Mouse (Mus musculus): Measurements from ENCODE around the gene Pigv. TPM values are rescaled to one million over a fixed set of nuclear protein-coding genes. Genes with fewer than 3 reads are reported as not detected.
"Not testable (repeated sequence)": the region's sequence is repeated elsewhere in the genome, so short reads cannot be mapped to it uniquely, and the experiment has no call there.

Gene Pigv
- total and polyA plus RNA-seq, 3 experiments: 5.7 to 15.4 (median 11.4) TPM

- TF ChIP-seq GATA2 (IDR thresholded peaks at IDR 0.05; ENCODE audit: borderline replicate concordance, low read depth, low read length) (no peak), GATA1 (IDR thresholded peaks at IDR 0.05; ENCODE audit: borderline replicate concordance, low read length) (no peak), POLR2AphosphoS5 (IDR thresholded peaks at IDR 0.05; ENCODE audit: insufficient replicate concordance, low read depth, low read length) (no peak)
- Histone ChIP-seq H3K4me1 (ENCODE audit: insufficient read depth, low read depth, low read length) (peaks cover 61% of the 10 kb centered on the region), H3K9me3 (replicated peaks) (no peaks in the 10 kb centered on the region), H3K27me3 (ENCODE audit: insufficient read depth, low read length) (no peaks in the 10 kb centered on the region), H3K4me3 (ENCODE audit: low read depth, low read length) (no peak overlapping the region), H3K36me3 (replicated peaks) (peaks cover 12% of the 10 kb centered on the region)
- ATAC-seq (ENCODE audit: extremely low read depth, insufficient number of reproducible peaks, low FRiP score, poor library complexity, severe bottlenecking) (no peak), DNase-seq (ENCODE audit: low spot score) (no peak)
Measured at GRCm38 (mm10) chr4:133656294-133656693, 16.2 kb downstream of the Pigv start.

GRCm38 (mm10) chr4:133654070-133654469 lies 18.4 kb downstream of the Pigv start:
- H3K4me1 ChIP-seq (ENCODE audit: insufficient read depth, low read depth, low read length): peaks cover 45% of the 10 kb centered on the region
- H3K27me3 ChIP-seq (ENCODE audit: insufficient read depth, low read length); H3K36me3 ChIP-seq (replicated peaks); ATAC-seq (ENCODE audit: extremely low read depth, insufficient number of reproducible peaks, low FRiP score, poor library complexity, severe bottlenecking); H3K9me3 ChIP-seq (replicated peaks); DNase-seq (ENCODE audit: low spot score); H3K4me3 ChIP-seq (ENCODE audit: low read depth, low read length): not testable (repeated sequence)

- ATAC-seq (ENCODE audit: extremely low read depth, insufficient number of reproducible peaks, low FRiP score, poor library complexity, severe bottlenecking) (no peak), DNase-seq (ENCODE audit: low spot score) (no peak)
- TF ChIP-seq CTCF (IDR thresholded peaks at IDR 0.05; ENCODE audit: low read depth, low read length): no peak
- no peak for TF ChIP-seq POLR2AphosphoS5 (IDR thresholded peaks at IDR 0.05; ENCODE audit: insufficient replicate concordance, low read depth, low read length)
- TF ChIP-seq GATA2 (IDR thresholded peaks at IDR 0.05; ENCODE audit: borderline replicate concordance, low read depth, low read length): no peak
- TF ChIP-seq TAL1 (conservative IDR thresholded peaks at IDR 0.05; ENCODE audit: low read depth, low read length): no peak
- no peak for TF ChIP-seq GATA1 (IDR thresholded peaks at IDR 0.05; ENCODE audit: borderline replicate concordance, low read length)
- Histone ChIP-seq H3K4me3 (ENCODE audit: low read depth, low read length) (no peak overlapping the region), H3K36me3 (replicated peaks) (no peaks in the 10 kb centered on the region), H3K9me3 (replicated peaks) (no peaks in the 10 kb centered on the region), H3K27me3 (ENCODE audit: insufficient read depth, low read length) (no peaks in the 10 kb centered on the region), H3K4me1 (ENCODE audit: insufficient read depth, low read depth, low read length) (peaks cover 33% of the 10 kb centered on the region)
Measured at GRCm38 (mm10) chr4:133652746-133653145, 19.7 kb downstream of the Pigv start.

GRCm38 (mm10) chr4:133651986-133652385 lies 20.5 kb downstream of the Pigv start:
- no peak for ATAC-seq (ENCODE audit: extremely low read depth, insufficient number of reproducible peaks, low FRiP score, poor library complexity, severe bottlenecking)
- Histone ChIP-seq H3K4me3 (ENCODE audit: low read depth, low read length) (no peak overlapping the region), H3K27me3 (ENCODE audit: insufficient read depth, low read length) (no peaks in the 10 kb centered on the region), H3K9me3 (replicated peaks) (no peaks in the 10 kb centered on the region), H3K36me3 (replicated peaks) (no peaks in the 10 kb centered on the region), H3K4me1 (ENCODE audit: insufficient read depth, low read depth, low read length) (peaks cover 26% of the 10 kb centered on the region)
- TF ChIP-seq POLR2AphosphoS5 (IDR thresholded peaks at IDR 0.05; ENCODE audit: insufficient replicate concordance, low read depth, low read length) (no peak), TAL1 (conservative IDR thresholded peaks at IDR 0.05; ENCODE audit: low read depth, low read length) (no peak), GATA1 (IDR thresholded peaks at IDR 0.05; ENCODE audit: borderline replicate concordance, low read length) (no peak), GATA2 (IDR thresholded peaks at IDR 0.05; ENCODE audit: borderline replicate concordance, low read depth, low read length) (no peak), CTCF (IDR thresholded peaks at IDR 0.05; ENCODE audit: low read depth, low read length) (no peak)
- DNase-seq (ENCODE audit: low spot score): no peak

- peaks cover 21% of the 10 kb centered on the region for H3K4me1 ChIP-seq (ENCODE audit: insufficient read depth, low read depth, low read length)
- no peak for ATAC-seq (ENCODE audit: extremely low read depth, insufficient number of reproducible peaks, low FRiP score, poor library complexity, severe bottlenecking)
Measured at GRCm38 (mm10) chr4:133651445-133651844, 21.0 kb downstream of the Pigv start.

GRCm38 (mm10) chr4:133649989-133650699 lies 22.3 kb downstream of the Pigv start, which contains the start of gene Zdhhc18:
Gene Zdhhc18, minus strand, starts transcription at chr4:133650154.
- Histone ChIP-seq H3K4me3 (ENCODE audit: low read depth, low read length) (peak within 1 kb of the TSS; percentile 37; the same call in 1 of the 2 replicates), H3K36me3 (replicated peaks) (no peaks in the 10 kb centered on the region), H3K9me3 (replicated peaks) (peaks cover 5% of the 10 kb centered on the region), H3K27me3 (ENCODE audit: insufficient read depth, low read length) (peaks cover 3% of the 10 kb centered on the region; the same call in 1 of the 2 replicates), H3K4me1 (ENCODE audit: insufficient read depth, low read depth, low read length) (peaks cover 16% of the 10 kb centered on the region)
- ATAC-seq (ENCODE audit: extremely low read depth, insufficient number of reproducible peaks, low FRiP score, poor library complexity, severe bottlenecking) (peak; percentile 60), DNase-seq (ENCODE audit: low spot score) (no peak)
- peak; percentile 56 for TF ChIP-seq CTCF (IDR thresholded peaks at IDR 0.05; ENCODE audit: low read depth, low read length)
- TF ChIP-seq GATA1 (IDR thresholded peaks at IDR 0.05; ENCODE audit: borderline replicate concordance, low read length): no peak
- no peak for TF ChIP-seq TAL1 (conservative IDR thresholded peaks at IDR 0.05; ENCODE audit: low read depth, low read length)

More at GRCm38 (mm10) chr4:133651445-133651844, 21.0 kb downstream of the Pigv start:
- no peak overlapping the region for H3K4me3 ChIP-seq (ENCODE audit: low read depth, low read length)
- H3K36me3 ChIP-seq (replicated peaks): no peaks in the 10 kb centered on the region
- no peaks in the 10 kb centered on the region for H3K27me3 ChIP-seq (ENCODE audit: insufficient read depth, low read length)
- no peak for DNase-seq (ENCODE audit: low spot score)
- TF ChIP-seq POLR2AphosphoS5 (IDR thresholded peaks at IDR 0.05; ENCODE audit: insufficient replicate concordance, low read depth, low read length): no peak
- no peak for TF ChIP-seq GATA1 (IDR thresholded peaks at IDR 0.05; ENCODE audit: borderline replicate concordance, low read length)
- no peak for TF ChIP-seq GATA2 (IDR thresholded peaks at IDR 0.05; ENCODE audit: borderline replicate concordance, low read depth, low read length)
- TF ChIP-seq CTCF (IDR thresholded peaks at IDR 0.05; ENCODE audit: low read depth, low read length): no peak
- TF ChIP-seq TAL1 (conservative IDR thresholded peaks at IDR 0.05; ENCODE audit: low read depth, low read length): no peak
- H3K9me3 ChIP-seq (replicated peaks): no peaks in the 10 kb centered on the region

- not testable (repeated sequence) for ATAC-seq (ENCODE audit: extremely low read depth, insufficient number of reproducible peaks, low FRiP score, poor library complexity, severe bottlenecking); H3K4me3 ChIP-seq (ENCODE audit: low read depth, low read length); H3K27me3 ChIP-seq (ENCODE audit: insufficient read depth, low read length); H3K9me3 ChIP-seq (replicated peaks); H3K36me3 ChIP-seq (replicated peaks); DNase-seq (ENCODE audit: low spot score)
- peaks cover 16% of the 10 kb centered on the region for H3K4me1 ChIP-seq (ENCODE audit: insufficient read depth, low read depth, low read length)
Measured at GRCm38 (mm10) chr4:133649464-133649863, 23.0 kb downstream of the Pigv start.

Measured in G1E (cell line).